Mouse (Mus musculus): ENCODE measurements at regions not wholly inside any gene's neighbourhood (a gene's known extent, or its start where the extent isn't known, plus 50 kb on each side); places are given as distances from the start of the nearest gene placed in this dataset.

DNA sequence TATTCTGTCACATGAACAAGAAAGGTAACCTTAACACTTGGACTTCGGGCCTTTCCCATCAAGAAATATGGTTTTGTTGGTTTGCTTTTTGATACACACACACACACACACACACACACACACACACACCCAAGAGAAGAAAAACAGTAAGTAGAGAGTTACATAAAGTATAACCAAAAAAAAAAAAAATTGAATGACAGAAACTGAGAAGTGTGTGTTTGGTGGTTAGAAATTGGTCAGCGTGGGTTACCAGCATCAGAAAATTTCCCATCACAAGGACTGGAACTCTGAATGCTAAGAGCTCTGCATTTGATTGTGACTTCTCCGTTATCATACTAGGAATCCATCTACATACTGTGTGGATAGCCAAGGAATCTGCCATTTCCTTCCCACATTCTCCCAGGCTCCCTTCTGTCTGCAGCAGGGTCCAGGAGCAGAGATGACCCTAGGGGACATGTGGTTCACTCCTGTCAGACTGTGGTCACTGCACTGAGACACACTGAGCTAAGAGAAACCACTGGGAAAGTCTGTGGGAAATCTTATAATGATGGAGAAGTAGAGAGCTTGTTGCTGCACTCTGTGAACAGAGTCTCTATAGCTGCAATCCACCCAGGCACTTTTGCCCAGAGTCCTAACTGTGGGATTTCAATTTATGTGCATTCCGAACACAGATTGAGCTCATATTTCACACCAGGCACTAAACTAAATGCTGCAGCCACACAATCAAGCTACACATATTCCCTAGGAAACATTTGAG is 68.0 kb upstream of the Slit3 start:
- no peak for TF ChIP-seq POLR2A (IDR thresholded peaks at IDR 0.05; ENCODE audit: extremely low read depth, insufficient read depth, low read length)
- no peak for TF ChIP-seq CTCF (IDR thresholded peaks at IDR 0.05; ENCODE audit: low read depth, low read length)
